Mouse (Mus musculus): ENCODE data around the gene Olfr963.
"Not testable (repeated sequence)": the region's sequence is repeated elsewhere in the genome, so short reads cannot be mapped to it uniquely, and the experiment has no call there.

The Olfr963 gene

GRCm38 (mm10) chr9:39666905-39667304 lies at the start of gene Olfr963:
TSS of gene Olfr963 (plus strand) at chr9:39667205.
- DNase-seq (ENCODE audit: low read depth, low spot score), result no peak

- no peak for DNase-seq (ENCODE audit: low read depth, low spot score)
Measured at GRCm38 (mm10) chr9:39621073-39621472, 45.9 kb upstream of the Olfr963 start, which contains the start of gene Olfr960. TSS of gene Olfr960 (plus strand) at chr9:39621373.

- no peak for DNase-seq (ENCODE audit: low read depth, low spot score)
Measured at GRCm38 (mm10) chr9:39623783-39624182, 43.2 kb upstream of the Olfr963 start.

- no peak for DNase-seq (ENCODE audit: low read depth, low spot score)
Measured at GRCm38 (mm10) chr9:39624711-39625110, 42.3 kb upstream of the Olfr963 start.

- no peak for DNase-seq (ENCODE audit: low read depth, low spot score)
Measured at GRCm38 (mm10) chr9:39629069-39629468, 37.9 kb upstream of the Olfr963 start.

GRCm38 (mm10) chr9:39633913-39634594 lies 33.0 kb upstream of the Olfr963 start:
- DNase-seq (ENCODE audit: low read depth, low spot score), result no peak

- no peak for DNase-seq (ENCODE audit: low read depth, low spot score)
Measured at GRCm38 (mm10) chr9:39644785-39645184, 22.2 kb upstream of the Olfr963 start, which contains the start of gene Olfr961. TSS of gene Olfr961 (plus strand) at chr9:39645085.

- DNase-seq (ENCODE audit: low read depth, low spot score), result no peak
Measured at GRCm38 (mm10) chr9:39647382-39647781, 19.6 kb upstream of the Olfr963 start.

GRCm38 (mm10) chr9:39654756-39655396 lies 12.1 kb upstream of the Olfr963 start:
- no peak for DNase-seq (ENCODE audit: low read depth, low spot score)

- no peak for DNase-seq (ENCODE audit: low read depth, low spot score)
Measured at GRCm38 (mm10) chr9:39669723-39670122, 2.7 kb downstream of the Olfr963 start.

- no peak for DNase-seq (ENCODE audit: low read depth, low spot score)
Measured at GRCm38 (mm10) chr9:39674820-39675219, 7.8 kb downstream of the Olfr963 start.

GRCm38 (mm10) chr9:39678557-39678956 lies 11.6 kb downstream of the Olfr963 start:
- no peak for DNase-seq (ENCODE audit: low read depth, low spot score)

GRCm38 (mm10) chr9:39679280-39679679 lies 12.3 kb downstream of the Olfr963 start:
- no peak for DNase-seq (ENCODE audit: low read depth, low spot score)

GRCm38 (mm10) chr9:39701123-39701522 lies 34.1 kb downstream of the Olfr963 start:
- DNase-seq (ENCODE audit: low read depth, low spot score), result not testable (repeated sequence)

GRCm38 (mm10) chr9:39707017-39707416 lies 40.0 kb downstream of the Olfr963 start, which contains the start of gene Olfr149:
TSS of gene Olfr149 (minus strand) at chr9:39707117.
- no peak for DNase-seq (ENCODE audit: low read depth, low spot score)

GRCm38 (mm10) chr9:39708958-39709357 lies 42.0 kb downstream of the Olfr963 start:
- DNase-seq (ENCODE audit: low read depth, low spot score), result no peak

GRCm38 (mm10) chr9:39711053-39711452 lies 44.0 kb downstream of the Olfr963 start, which contains the start of gene Olfr965:
TSS of gene Olfr965 (plus strand) at chr9:39711353.
- DNase-seq (ENCODE audit: low read depth, low spot score), result no peak

Data from retina, adult 2 months (tissue).